Mouse (Mus musculus) gastrocnemius, adult 18-20 months (tissue): ENCODE data around the gene Ascc1. TPM values are rescaled to one million over a fixed set of nuclear protein-coding genes. Genes with fewer than 3 reads are reported as not detected.
A peak's percentile ranks its signal among the peaks of the same experiment; 100 is the strongest.

Experiments used
- DNase-seq: peaks from one replicate; pipeline ENCODE4 v3.0.0; 2021; ENCODE audit warnings: low spot score
- total RNA-seq, 2 experiments: library from RNA; stranded (reverse); gene quantifications; 2 replicates each; pipeline ENCODE4 v1.2.3; 2021

Ascc1 gene
- total RNA-seq, 2 experiments from 2014 or later: 14.2 to 15.3 TPM

GRCm38 (mm10) chr10:60016223-60016622, 13.6 kb downstream of the Ascc1 start:
- DNase-seq: no peak

- DNase-seq: no peak
Measured at GRCm38 (mm10) chr10:60019299-60019698, 16.7 kb downstream of the Ascc1 start.

GRCm38 (mm10) chr10:60023751-60024150, 21.1 kb downstream of the Ascc1 start:
- no peak for DNase-seq

DNA sequence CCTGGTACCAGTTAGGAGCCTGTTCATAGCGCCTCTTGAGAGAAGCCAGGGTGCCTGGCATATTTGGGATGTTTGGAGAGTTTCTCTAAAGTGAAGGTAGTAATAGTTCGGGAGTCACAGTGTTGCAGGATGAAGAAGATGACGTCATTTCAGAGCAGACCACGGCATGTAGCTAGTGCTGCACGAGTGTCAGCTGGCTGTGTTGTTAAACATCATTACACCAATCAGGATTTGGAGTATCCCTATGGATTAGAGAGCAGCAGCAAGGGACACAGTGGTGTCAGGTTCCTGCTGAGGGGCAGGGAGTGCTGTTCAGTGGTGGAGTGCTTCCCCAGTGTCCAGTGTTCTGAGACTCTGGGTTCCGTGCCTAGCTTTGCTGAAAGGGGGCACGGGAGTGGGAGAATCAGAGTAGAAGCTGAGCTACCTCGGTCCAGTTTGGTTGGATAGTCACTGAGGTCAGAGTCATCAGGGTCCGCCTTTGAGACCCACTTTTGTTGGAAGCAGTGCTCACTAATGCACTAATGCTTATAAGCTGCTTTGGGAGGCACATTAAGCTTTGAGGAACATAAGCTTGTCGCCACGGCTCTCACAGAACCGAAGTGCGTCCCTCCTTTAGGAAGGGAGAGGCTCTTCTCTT, 24.3 kb downstream of the Ascc1 start:
- DNase-seq: no peak

DNA sequence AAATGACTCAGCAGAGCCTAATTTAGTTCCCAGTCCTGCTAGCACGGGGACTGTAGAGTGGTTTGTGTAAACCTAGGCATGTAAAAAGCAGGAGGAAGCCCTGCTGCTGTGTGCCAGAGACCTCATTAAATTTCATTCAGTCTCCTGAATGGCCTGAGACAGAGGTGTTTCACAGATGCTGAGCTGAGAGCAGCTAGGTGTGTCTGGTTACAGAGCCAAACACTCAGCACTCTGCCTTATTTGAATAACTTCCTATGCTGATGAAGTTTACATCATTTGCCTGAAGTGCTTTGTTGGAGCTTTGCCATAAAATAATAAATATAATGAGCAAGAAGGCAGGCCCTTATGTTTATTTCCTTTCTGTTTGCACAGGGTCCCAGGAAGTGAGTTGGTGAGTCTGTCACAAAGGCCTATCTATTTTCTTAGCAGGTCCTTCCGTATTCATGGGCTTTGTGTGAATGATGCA, 25.0 kb downstream of the Ascc1 start:
- DNase-seq: no peak

DNA sequence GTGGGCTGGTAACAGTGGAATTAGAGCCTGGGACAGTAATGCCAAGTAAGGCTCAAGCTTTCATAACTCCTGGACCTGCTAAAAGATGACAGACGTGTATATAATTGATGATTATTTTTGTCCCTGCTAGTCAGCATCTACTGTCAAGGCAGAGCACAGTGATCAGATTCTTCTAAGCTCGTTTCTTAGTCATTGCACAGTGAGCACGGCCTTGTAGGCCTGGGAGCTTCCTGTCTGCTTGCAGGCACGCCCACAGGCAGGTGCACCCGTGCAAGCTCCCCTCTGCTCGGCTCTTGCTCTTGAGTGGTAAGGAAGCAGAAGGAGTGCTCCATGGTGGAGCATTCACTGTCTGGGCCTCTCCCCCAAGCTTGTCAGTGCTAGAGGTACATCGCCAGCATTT, 25.6 kb downstream of the Ascc1 start:
- no peak for DNase-seq

- no peak for DNase-seq
Measured at GRCm38 (mm10) chr10:60028979-60029378, 26.4 kb downstream of the Ascc1 start.

- no peak for DNase-seq
Measured at GRCm38 (mm10) chr10:60029387-60029786, 26.8 kb downstream of the Ascc1 start.

GRCm38 (mm10) chr10:60031562-60031961, 29.0 kb downstream of the Ascc1 start:
- no peak for DNase-seq

GRCm38 (mm10) chr10:60031985-60032384, 29.4 kb downstream of the Ascc1 start:
- no peak for DNase-seq

- DNase-seq: no peak
Measured at GRCm38 (mm10) chr10:60032622-60033021, 30.0 kb downstream of the Ascc1 start.

- no peak for DNase-seq
Measured at GRCm38 (mm10) chr10:60033064-60033463, 30.5 kb downstream of the Ascc1 start.

DNA sequence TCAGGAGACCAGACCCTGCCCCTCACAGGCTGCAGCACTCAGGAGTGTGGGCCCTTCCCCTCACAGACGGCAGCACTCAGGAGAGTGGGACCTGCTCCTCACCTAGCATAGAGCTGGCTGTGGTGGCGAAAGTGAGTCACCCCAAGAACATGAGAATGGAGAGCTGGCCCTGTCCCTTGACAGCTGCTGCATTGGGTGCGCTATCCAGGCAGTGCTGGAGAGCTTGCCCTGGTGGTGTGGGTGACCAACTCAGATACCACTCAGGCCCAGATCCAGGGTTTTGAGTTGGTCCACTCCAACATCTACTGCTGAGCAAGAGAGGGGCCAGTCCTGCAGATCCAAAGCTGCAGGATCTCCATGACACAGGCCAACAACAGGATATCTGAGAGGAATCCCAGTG, 32.0 kb downstream of the Ascc1 start:
- peak; percentile 31 for DNase-seq

GRCm38 (mm10) chr10:60035744-60036143, 33.1 kb downstream of the Ascc1 start:
- no peak for DNase-seq

DNA sequence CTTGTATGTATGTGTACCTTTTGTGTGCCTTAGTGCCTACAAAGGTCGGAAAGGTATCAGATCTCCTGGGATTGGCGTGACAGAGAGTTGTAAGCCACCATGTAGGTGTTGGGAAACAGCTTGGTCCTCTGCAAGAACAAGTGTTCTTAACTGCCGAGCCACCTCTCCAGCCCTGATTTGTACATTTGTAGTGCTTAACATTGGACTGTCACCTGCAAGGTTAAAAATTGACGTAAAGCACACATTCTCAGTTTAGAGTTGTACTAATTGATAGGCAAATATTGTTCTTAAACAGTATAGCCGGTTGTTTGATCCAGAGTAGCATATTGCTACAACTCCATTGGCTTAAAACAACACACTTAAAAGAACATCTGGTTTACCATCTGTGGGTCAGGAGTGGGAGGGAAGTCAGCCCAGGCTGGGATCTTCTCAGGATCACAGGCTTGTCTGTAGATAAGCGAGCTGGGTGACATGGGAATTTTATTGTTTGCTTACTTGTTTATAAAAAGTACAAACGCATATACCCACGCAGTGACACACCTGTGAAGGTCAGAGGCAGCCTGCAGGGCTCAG, 39.8 kb downstream of the Ascc1 start:
- no peak for DNase-seq

GRCm38 (mm10) chr10:60046696-60047095, 44.1 kb downstream of the Ascc1 start:
- DNase-seq: no peak

GRCm38 (mm10) chr10:60050581-60050980, 48.0 kb downstream of the Ascc1 start:
- no peak for DNase-seq

DNA sequence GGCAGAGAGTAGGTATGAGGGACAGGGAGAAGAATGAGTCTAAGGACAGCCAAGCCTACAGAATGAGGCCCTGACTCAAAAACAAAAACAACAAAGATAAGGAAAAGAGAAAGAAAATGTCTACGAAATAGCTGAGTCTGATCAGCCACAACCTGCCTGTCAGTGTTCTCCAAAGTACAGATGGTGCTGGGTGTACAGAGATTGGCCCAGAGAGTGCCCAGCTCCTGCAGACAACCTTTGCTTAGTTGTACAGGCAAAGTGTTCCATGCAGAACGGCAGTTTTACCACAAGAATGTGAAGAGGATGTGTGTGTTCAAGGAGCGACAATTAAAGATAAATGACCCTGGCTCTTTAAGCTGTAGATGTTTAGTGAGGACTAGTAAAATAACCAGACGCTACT, 50.5 kb downstream of the Ascc1 start:
- DNase-seq: no peak

DNA sequence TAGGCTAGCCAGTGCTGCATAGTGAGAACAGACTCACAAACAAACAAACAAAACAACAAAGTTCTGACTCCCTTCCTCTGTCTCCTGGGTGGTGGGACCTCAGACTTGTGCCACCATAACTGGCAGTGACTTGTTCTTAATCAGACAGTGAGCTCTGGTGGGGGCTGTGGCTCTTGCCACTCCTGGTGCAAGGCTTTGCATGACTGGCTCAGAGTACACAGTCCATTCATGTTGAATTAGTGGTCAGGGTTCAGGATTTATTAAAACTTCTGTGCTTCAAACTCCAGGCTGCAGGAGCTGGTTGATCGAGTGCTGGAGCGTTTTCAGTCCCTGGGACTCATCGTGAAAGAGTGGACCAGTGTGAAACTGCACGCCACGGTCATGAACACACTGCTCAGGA, 59.6 kb downstream of the Ascc1 start:
- DNase-seq: no peak

DNA sequence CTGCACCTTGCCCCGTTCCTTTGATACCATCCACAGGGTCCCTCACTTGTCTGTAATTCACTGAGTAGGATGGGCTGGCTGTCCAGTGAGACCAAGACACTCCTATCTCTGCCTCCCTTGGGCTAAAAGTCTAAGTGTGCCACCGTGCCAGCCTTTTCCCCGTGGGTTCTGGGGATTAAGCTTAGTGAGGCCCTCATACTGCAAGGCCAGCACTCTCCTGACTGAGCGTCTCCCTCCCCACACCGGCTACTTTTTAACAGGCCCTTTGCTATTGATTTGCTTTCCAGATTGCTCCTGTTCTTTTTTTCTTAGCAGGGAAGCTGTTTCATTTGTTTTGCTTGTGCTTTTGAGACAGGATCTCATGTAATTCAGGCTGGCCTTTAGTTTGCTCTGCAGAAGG, 60.3 kb downstream of the Ascc1 start:
- DNase-seq: no peak

- DNase-seq: peak; percentile 43
Measured at GRCm38 (mm10) chr10:60066524-60066923, 63.9 kb downstream of the Ascc1 start.

DNA sequence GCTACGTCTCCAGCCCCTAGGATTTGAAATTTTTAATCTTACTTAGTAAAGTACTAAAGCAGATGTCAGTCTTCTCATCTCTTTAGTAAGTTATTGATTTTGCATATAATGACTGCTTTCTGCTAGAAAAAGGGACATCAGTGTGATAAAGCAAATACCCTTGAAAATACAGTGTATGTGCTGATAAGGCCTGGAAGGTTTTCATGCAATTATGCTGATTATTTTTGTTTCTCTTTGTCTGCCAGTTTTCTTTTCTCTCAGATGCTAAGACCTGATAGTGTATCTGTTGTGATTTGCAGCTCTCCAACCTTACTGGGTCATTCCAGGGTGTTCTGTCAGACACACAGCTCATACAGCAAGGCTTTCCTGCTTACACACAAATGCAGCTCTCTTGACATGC, 72.6 kb downstream of the Ascc1 start:
- no peak for DNase-seq

- DNase-seq: no peak
Measured at GRCm38 (mm10) chr10:60077226-60077625, 74.6 kb downstream of the Ascc1 start.
